Mouse (Mus musculus): ENCODE data around the gene Dnase1. TPM values are rescaled to one million over a fixed set of nuclear protein-coding genes. Genes with fewer than 3 reads are reported as not detected.
A peak's percentile ranks its signal among the peaks of the same experiment; 100 is the strongest.
"Not testable (repeated sequence)": the region's sequence is repeated elsewhere in the genome, so short reads cannot be mapped to it uniquely, and the experiment has no call there.

Gene Dnase1
- polyA plus RNA-seq (2012; fragmentation: generic; extraction: Trizol): 1.5 TPM
- long read RNA-seq, experiment 1: 0 reads
- long read RNA-seq, experiment 2: 0 reads

DNA sequence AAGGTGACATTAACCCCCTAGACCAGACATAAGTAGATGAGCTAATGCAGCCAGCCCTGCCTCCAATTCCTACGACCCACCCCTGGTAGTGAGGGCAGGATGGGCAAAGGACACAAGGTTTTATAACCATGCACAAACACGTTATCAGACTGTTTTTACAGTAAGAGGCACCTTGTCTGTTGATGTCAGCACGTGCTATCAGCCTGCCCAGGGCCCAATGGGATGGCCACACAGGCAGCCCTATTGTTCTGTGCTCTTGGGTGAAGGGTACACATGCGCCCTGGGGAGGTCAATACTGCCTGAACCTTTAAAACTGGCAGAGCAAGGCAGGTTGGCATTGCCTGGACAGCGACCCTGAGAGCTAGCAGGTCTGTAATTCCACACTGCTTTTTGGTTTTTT lies at the start of gene Dnase1:
TSS of gene Dnase1 (plus strand) at position 136 of the 400 bp plus-strand sequence.
- Histone ChIP-seq H3K4me3 (ENCODE audit: insufficient read depth, poor library complexity, severe bottlenecking) (no peak within 1 kb of the TSS), H3K79me2 (ENCODE audit: control insufficient read depth, insufficient read depth) (no peaks in the 10 kb centered on the region), H3K27me3 (ENCODE audit: control insufficient read depth, insufficient read depth, insufficient read length) (no peaks in the 10 kb centered on the region), H3K36me3 (ENCODE audit: control insufficient read depth, insufficient read depth) (peaks cover 49% of the 10 kb centered on the region), H3K79me3 (ENCODE audit: low read depth) (no peaks in the 10 kb centered on the region), H3ac (ENCODE audit: control insufficient read depth, insufficient read length, low read depth) (no peak within 1 kb of the TSS)
- no peak for TF ChIP-seq MYOG (IDR thresholded peaks at IDR 0.05; ENCODE audit: control insufficient read depth, extremely low read depth, insufficient read length)
- TF ChIP-seq MYOD1 (IDR thresholded peaks at IDR 0.05; ENCODE audit: control insufficient read depth, insufficient read length, low read depth): no peak
- TF ChIP-seq MAX (IDR thresholded peaks at IDR 0.05): no peak
- TF ChIP-seq CEBPB (IDR thresholded peaks at IDR 0.05; ENCODE audit: low read depth): no peak
- no peak for TF ChIP-seq USF1 (IDR thresholded peaks at IDR 0.05; ENCODE audit: low read depth)
- no peak for TF ChIP-seq FOSL1 (IDR thresholded peaks at IDR 0.05; ENCODE audit: insufficient read depth, low read length, poor library complexity, severe bottlenecking)
- no peak for TF ChIP-seq CTCF (IDR thresholded peaks at IDR 0.05; ENCODE audit: control insufficient read depth, insufficient read depth, insufficient read length)

DNA sequence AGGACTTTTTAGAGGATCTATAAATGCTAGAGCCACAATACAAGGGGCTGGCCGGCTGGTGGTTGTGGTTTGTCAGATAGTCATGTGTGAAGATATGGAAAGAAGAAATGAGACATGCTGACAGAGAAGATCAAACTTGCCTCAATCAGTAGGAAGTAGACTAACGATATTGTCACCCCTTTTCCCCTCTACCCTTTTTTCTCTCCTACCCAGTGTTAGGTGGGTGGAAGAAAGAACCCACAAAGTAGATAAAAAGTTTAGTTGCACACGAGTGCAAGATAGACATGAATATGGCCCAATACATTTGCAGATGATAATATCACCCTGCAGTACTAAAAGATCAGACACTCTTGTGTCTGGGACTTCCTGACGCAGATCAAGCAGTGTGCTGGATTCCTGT lies 48.3 kb upstream of the Dnase1 start:
- Histone ChIP-seq H3K4me3 (ENCODE audit: insufficient read depth, poor library complexity, severe bottlenecking) (no peak overlapping the region), H3K36me3 (ENCODE audit: control insufficient read depth, insufficient read depth) (peaks cover 92% of the 10 kb centered on the region)

DNA sequence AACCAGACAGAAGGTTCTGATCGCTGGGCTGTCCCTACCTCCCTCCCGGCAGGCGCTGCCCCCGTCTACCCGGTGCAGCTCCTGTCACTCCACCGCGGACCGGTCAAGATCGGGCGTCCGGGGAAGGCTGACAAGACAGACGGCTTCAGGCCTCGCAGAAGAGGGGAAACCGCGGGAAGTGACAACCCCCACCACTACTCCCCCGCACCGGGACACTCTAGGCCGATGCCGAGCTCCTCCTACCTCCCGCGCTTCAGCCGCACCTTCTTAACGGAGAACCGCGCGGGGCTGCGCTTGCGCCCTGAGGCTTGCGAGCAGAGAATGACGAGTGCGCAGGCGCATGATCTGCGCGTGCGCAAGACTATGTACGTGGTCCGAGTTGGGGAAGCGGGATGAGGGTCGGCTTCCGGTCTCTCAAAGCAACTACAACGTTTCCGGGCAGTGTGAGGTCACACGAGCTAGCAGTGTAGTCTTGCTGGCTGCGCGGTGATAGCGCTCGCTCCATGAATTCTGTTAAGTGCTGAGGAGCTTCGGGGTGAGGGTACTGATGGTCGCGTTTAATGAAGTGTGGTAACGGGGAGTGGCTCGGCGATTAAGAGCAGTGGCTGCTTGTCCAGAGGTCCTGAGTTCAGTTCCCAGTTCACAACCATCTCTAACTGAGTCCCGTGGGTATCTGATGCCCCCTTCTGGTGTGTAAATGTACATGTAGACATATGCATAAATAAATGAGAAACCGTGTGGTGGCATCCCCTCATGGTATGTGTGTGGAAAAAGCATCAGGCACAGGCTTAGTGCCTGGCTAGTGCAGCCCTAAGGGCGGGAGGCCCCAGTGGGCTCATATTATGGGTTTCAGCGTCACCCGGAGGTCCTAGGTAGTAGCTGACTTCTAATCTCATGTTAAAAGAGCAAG lies 33.0 kb upstream of the Dnase1 start, which contains the start of gene Slx4:
TSS of gene Slx4 (minus strand) at position 282 of the 910 bp plus-strand sequence.
- H3K36me3 ChIP-seq (ENCODE audit: control insufficient read depth, insufficient read depth): peaks cover 24% of the 10 kb centered on the region
- H3ac ChIP-seq (ENCODE audit: control insufficient read depth, insufficient read length, low read depth): peak within 1 kb of the TSS; percentile 95
- H3K4me3 ChIP-seq (ENCODE audit: insufficient read depth, poor library complexity, severe bottlenecking): peak within 1 kb of the TSS; percentile 89
- peaks cover 23% of the 10 kb centered on the region for H3K79me2 ChIP-seq (ENCODE audit: control insufficient read depth, insufficient read depth)
- TF ChIP-seq CEBPB (IDR thresholded peaks at IDR 0.05; ENCODE audit: low read depth) (no peak), USF1 (IDR thresholded peaks at IDR 0.05; ENCODE audit: low read depth) (no peak), MYOD1 (IDR thresholded peaks at IDR 0.05; ENCODE audit: control insufficient read depth, insufficient read length, low read depth) (no peak), CTCF (IDR thresholded peaks at IDR 0.05; ENCODE audit: control insufficient read depth, insufficient read depth, insufficient read length) (no peak), MAX (IDR thresholded peaks at IDR 0.05) (no peak), FOSL1 (IDR thresholded peaks at IDR 0.05; ENCODE audit: insufficient read depth, low read length, poor library complexity, severe bottlenecking) (no peak)
- H3K27me3 ChIP-seq (ENCODE audit: control insufficient read depth, insufficient read depth, insufficient read length): no peaks in the 10 kb centered on the region
- H3K79me3 ChIP-seq (ENCODE audit: low read depth): peaks cover 10% of the 10 kb centered on the region

More for the DNA sequence above, 48.3 kb upstream of the Dnase1 start:
- no peaks in the 10 kb centered on the region for H3K27me3 ChIP-seq (ENCODE audit: control insufficient read depth, insufficient read depth, insufficient read length)
- TF ChIP-seq CEBPB (IDR thresholded peaks at IDR 0.05; ENCODE audit: low read depth) (no peak), CTCF (IDR thresholded peaks at IDR 0.05; ENCODE audit: control insufficient read depth, insufficient read depth, insufficient read length) (no peak), MAX (IDR thresholded peaks at IDR 0.05) (no peak), MYOD1 (IDR thresholded peaks at IDR 0.05; ENCODE audit: control insufficient read depth, insufficient read length, low read depth) (no peak), USF1 (IDR thresholded peaks at IDR 0.05; ENCODE audit: low read depth) (no peak), FOSL1 (IDR thresholded peaks at IDR 0.05; ENCODE audit: insufficient read depth, low read length, poor library complexity, severe bottlenecking) (no peak), MYOG (IDR thresholded peaks at IDR 0.05; ENCODE audit: control insufficient read depth, extremely low read depth, insufficient read length) (no peak)
- no peaks in the 10 kb centered on the region for H3K79me2 ChIP-seq (ENCODE audit: control insufficient read depth, insufficient read depth)
- H3K79me3 ChIP-seq (ENCODE audit: low read depth): no peaks in the 10 kb centered on the region
- no peak overlapping the region for H3ac ChIP-seq (ENCODE audit: control insufficient read depth, insufficient read length, low read depth)

DNA sequence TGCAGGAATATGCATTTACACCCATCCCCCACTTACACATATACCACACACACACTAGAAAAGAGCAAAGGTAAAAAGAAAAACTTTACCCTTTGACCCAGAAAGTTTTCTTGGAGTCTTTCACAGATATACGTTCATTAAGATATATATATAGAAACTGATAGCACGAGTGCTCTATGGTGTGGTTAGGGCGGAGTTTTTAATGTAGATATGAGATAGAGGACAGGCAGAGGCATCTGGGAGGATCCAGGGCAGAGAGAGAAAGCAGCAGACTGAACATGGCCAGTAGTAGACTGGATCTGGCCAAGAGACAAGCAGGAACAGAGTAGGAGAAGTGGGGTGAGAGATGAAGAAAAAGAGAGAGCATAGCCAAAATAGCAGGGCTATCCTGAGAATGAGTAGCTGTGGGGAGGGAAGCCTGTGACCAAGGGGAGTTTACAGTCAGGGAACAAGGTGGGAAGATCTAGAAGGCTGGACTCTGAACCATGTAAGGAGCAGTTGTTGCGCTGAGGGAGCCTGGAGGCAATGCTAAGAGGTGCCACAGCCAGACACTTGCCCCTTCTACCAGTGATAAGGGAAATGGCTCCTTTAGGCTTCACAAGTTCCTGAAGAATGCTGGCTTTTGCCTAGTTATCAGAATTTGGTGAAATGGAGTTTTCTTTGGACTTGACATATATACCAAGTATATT lies 23.7 kb upstream of the Dnase1 start:
- no peak overlapping the region for H3ac ChIP-seq (ENCODE audit: control insufficient read depth, insufficient read length, low read depth)
- no peaks in the 10 kb centered on the region for H3K36me3 ChIP-seq (ENCODE audit: control insufficient read depth, insufficient read depth)
- no peaks in the 10 kb centered on the region for H3K27me3 ChIP-seq (ENCODE audit: control insufficient read depth, insufficient read depth, insufficient read length)
- H3K79me3 ChIP-seq (ENCODE audit: low read depth): no peaks in the 10 kb centered on the region
- no peak overlapping the region for H3K4me3 ChIP-seq (ENCODE audit: insufficient read depth, poor library complexity, severe bottlenecking)
- TF ChIP-seq FOSL1 (IDR thresholded peaks at IDR 0.05; ENCODE audit: insufficient read depth, low read length, poor library complexity, severe bottlenecking) (no peak), MAX (IDR thresholded peaks at IDR 0.05) (no peak), USF1 (IDR thresholded peaks at IDR 0.05; ENCODE audit: low read depth) (no peak), CEBPB (IDR thresholded peaks at IDR 0.05; ENCODE audit: low read depth) (no peak), MYOG (IDR thresholded peaks at IDR 0.05; ENCODE audit: control insufficient read depth, extremely low read depth, insufficient read length) (no peak), MYOD1 (IDR thresholded peaks at IDR 0.05; ENCODE audit: control insufficient read depth, insufficient read length, low read depth) (no peak), CTCF (IDR thresholded peaks at IDR 0.05; ENCODE audit: control insufficient read depth, insufficient read depth, insufficient read length) (no peak)
- H3K79me2 ChIP-seq (ENCODE audit: control insufficient read depth, insufficient read depth): no peaks in the 10 kb centered on the region

DNA sequence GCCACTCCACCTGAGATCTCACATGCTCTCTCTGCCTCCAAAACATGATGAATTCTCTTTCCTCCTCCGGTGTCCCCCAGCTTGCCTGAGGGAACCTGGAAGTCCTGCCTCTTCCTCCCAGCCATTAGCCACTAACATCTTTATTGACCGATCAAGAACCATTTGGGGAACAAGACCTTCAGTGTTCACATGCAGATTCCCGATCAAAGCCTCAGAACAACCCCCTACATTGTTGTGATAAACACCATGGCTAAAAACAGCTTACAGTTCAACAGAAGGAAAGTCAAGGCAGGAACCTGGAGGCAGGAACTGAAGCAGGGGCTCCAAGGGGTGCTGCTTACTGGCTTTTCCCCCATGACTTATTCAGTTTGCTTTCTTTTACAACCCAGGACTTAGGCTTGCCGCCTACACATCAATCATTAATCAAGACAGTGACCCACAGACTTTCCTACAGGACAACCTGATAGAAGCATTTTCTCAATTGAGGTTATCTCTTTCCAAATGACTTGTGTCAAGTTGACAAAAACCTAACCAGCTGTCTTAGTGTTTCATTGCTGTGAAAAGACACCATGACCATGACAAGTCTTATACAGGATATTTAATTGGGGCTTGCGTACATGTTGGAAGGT lies 22.6 kb upstream of the Dnase1 start:
- TF ChIP-seq MYOG (IDR thresholded peaks at IDR 0.05; ENCODE audit: control insufficient read depth, extremely low read depth, insufficient read length) (no peak), CTCF (IDR thresholded peaks at IDR 0.05; ENCODE audit: control insufficient read depth, insufficient read depth, insufficient read length) (no peak), MAX (IDR thresholded peaks at IDR 0.05) (no peak), CEBPB (IDR thresholded peaks at IDR 0.05; ENCODE audit: low read depth) (no peak), USF1 (IDR thresholded peaks at IDR 0.05; ENCODE audit: low read depth) (no peak), MYOD1 (IDR thresholded peaks at IDR 0.05; ENCODE audit: control insufficient read depth, insufficient read length, low read depth) (no peak)
- H3K79me3 ChIP-seq (ENCODE audit: low read depth): no peaks in the 10 kb centered on the region
- no peak overlapping the region for H3ac ChIP-seq (ENCODE audit: control insufficient read depth, insufficient read length, low read depth)
- no peaks in the 10 kb centered on the region for H3K36me3 ChIP-seq (ENCODE audit: control insufficient read depth, insufficient read depth)
- no peaks in the 10 kb centered on the region for H3K27me3 ChIP-seq (ENCODE audit: control insufficient read depth, insufficient read depth, insufficient read length)
- no peaks in the 10 kb centered on the region for H3K79me2 ChIP-seq (ENCODE audit: control insufficient read depth, insufficient read depth)
- no peak overlapping the region for H3K4me3 ChIP-seq (ENCODE audit: insufficient read depth, poor library complexity, severe bottlenecking)

DNA sequence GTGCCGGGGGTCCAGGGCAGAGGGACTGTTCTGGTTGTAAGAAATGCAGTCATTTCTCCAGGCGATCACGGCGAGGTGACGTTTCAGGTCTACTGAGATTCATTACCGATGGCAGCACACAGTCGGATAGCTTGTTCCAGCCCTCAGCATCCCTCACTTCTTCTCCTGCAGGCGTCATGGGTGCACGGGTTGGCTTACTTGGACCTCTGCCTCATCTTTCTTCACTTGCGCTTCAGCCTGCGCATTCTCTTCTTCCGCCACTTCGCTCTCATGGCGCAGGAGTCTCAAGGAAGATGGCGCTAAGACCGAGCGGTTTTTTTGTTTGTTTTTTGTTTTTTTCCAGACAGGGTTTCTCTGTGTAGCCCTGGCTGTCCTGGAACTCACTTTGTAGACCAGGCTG lies 20.0 kb upstream of the Dnase1 start:
- not testable (repeated sequence) for H3K4me3 ChIP-seq (ENCODE audit: insufficient read depth, poor library complexity, severe bottlenecking); H3K36me3 ChIP-seq (ENCODE audit: control insufficient read depth, insufficient read depth); H3K79me2 ChIP-seq (ENCODE audit: control insufficient read depth, insufficient read depth); H3ac ChIP-seq (ENCODE audit: control insufficient read depth, insufficient read length, low read depth); H3K79me3 ChIP-seq (ENCODE audit: low read depth); H3K27me3 ChIP-seq (ENCODE audit: control insufficient read depth, insufficient read depth, insufficient read length)

DNA sequence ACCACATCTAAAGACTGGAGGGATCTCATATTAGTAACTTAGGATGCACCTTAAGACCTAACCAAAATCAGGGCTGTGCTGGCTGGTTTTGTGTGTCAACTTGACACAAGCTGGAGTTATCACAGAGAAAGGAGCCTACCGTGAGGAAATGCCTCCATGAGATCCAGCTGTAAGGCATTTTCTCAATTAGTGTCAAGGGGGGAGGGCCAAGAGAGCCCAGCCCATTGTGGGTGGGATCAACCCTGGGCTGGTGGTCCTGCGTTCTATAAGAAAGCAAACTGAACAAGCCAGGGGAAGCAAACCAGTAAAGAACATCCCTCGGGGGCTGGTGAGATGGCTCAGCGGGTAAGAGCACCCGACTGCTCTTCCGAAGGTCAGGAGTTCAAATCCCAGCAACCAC lies 19.3 kb upstream of the Dnase1 start:
- H3K79me3 ChIP-seq (ENCODE audit: low read depth); H3K27me3 ChIP-seq (ENCODE audit: control insufficient read depth, insufficient read depth, insufficient read length): not testable (repeated sequence)

More for the DNA sequence above, 19.3 kb upstream of the Dnase1 start:
- H3K4me3 ChIP-seq (ENCODE audit: insufficient read depth, poor library complexity, severe bottlenecking); H3ac ChIP-seq (ENCODE audit: control insufficient read depth, insufficient read length, low read depth); H3K36me3 ChIP-seq (ENCODE audit: control insufficient read depth, insufficient read depth); H3K79me2 ChIP-seq (ENCODE audit: control insufficient read depth, insufficient read depth): not testable (repeated sequence)

Data from C2C12 (cell line).